Mouse (Mus musculus): ENCODE measurements around the gene Zfand3.

GRCm38 (mm10) chr17:30075896-30076295, 71.4 kb downstream of the Zfand3 start:
- TF ChIP-seq CTCF (IDR thresholded peaks at IDR 0.05; ENCODE audit: low read depth, low read length), result no peak
- no peak for TF ChIP-seq POLR2A (IDR thresholded peaks at IDR 0.05; ENCODE audit: insufficient read depth, low read length)
- TF ChIP-seq EP300 (IDR thresholded peaks at IDR 0.05; ENCODE audit: insufficient read depth, low read depth, low read length), result no peak

Measured in ES-Bruce4 (cell line).